Mouse (Mus musculus): ENCODE measurements at regions not wholly inside any gene's neighbourhood (a gene's known extent, or its start where the extent isn't known, plus 50 kb on each side); places are given as distances from the start of the nearest gene placed in this dataset.
"Not testable (repeated sequence)": the region's sequence is repeated elsewhere in the genome, so short reads cannot be mapped to it uniquely, and the experiment has no call there.

DNA sequence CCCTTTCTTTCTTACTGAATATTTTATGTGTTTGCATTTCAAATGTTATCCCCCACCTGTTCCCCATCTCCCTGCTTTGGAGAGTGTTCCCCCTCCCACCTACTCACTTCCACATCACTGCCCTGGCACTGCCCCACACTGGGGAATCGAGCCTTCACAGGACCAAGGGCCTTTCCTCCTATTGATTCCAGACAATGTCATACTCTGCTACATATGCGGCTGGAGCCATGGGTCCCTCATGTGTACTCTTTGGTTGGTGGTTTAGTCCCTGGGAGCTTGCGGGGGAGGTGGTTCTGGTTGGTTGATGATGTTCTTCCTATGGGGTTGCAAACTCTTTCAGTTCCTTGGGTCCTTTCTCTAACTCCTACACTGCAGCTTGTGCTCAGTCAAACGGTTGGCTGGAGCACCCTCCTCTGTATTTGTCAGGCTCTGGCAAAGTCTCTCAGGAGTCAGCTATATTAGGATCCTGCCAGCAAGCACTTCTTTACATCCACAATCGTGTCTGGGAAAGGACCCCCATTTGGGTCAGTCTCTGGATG, 393.7 kb downstream of the Rprm start:
- no peak for DNase-seq (ENCODE audit: low read depth, low spot score)
- H3K36me3 ChIP-seq (ENCODE audit: control insufficient read depth, insufficient read depth, low read length, poor library complexity, severe bottlenecking), result no peaks in the 10 kb centered on the region
- H3K27me3 ChIP-seq (ENCODE audit: control insufficient read depth, insufficient read depth, low read length, poor library complexity, severe bottlenecking), result no peaks in the 10 kb centered on the region

DNA sequence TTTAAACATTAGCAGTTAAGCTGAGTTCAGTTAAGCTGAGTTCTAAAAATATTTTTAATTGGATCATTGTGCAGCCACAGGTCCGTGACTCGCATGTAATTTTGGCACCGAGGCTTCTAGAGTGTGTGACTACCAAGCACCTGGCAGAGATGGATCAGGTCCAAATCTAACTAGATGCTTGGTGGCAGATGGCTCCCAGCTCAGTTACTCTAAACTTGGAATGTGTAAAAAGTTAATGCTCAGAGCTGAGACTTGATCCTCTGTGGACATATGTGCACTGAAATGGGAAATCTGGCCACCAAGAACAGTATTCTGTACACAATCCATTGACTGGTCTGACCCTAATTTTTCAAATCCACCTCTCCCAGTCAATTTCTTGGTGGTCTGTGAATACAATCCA, 374.1 kb downstream of the Rprm start:
- DNase-seq (ENCODE audit: low read depth, low spot score), result no peak
- no peaks in the 10 kb centered on the region for H3K27me3 ChIP-seq (ENCODE audit: control insufficient read depth, insufficient read depth, low read length, poor library complexity, severe bottlenecking)
- H3K36me3 ChIP-seq (ENCODE audit: control insufficient read depth, insufficient read depth, low read length, poor library complexity, severe bottlenecking), result no peaks in the 10 kb centered on the region

DNA sequence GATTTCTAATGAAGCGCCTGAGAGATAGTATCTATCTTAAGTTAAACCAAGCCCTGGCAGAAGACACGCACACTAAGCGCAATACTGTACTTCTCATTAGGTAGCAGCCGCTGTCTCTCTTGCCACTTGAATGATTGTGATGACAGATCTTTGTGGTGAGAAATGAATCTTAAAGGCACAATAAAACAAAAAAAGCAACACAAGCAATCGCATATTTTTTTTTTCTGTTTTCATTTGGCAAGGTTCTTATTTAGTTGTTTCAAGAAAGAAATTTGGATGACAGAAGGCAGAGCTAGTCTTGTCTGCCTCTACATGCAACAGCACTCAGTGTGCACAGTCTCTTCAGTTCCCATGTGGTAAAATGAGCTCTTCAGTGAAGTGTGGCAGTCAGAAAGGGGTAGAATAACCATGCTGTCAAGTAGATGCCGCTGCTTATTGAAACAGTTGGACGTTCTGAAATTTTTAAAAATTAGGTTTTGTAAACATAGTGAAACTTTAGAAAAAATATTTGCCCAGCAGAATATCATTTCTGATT, 372.2 kb downstream of the Rprm start:
- Histone ChIP-seq H3K36me3 (ENCODE audit: control insufficient read depth, insufficient read depth, low read length, poor library complexity, severe bottlenecking) (no peaks in the 10 kb centered on the region), H3K27me3 (ENCODE audit: control insufficient read depth, insufficient read depth, low read length, poor library complexity, severe bottlenecking) (no peaks in the 10 kb centered on the region)
- DNase-seq (ENCODE audit: low read depth, low spot score), result no peak

DNA sequence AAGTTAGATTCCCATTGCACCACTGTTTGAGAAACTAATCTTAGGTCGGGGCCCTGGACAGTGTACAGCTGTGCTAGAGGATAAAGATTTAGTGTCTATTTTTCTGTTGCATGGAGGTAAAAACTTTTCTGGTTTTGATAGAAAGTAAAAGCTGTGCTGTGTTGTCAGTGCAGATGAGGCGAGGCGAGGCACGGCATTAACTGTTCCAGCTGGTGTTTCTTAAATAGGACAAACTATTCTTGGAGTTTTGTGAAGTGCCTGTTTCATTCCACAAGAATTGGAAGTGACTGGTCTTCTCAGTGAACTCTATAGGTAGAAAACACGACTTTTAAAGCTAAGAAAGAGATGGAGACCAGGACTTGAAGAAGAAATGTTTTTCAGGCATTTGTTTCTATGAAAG, 370.3 kb downstream of the Rprm start:
- DNase-seq (ENCODE audit: low read depth, low spot score), result no peak
- H3K27me3 ChIP-seq (ENCODE audit: control insufficient read depth, insufficient read depth, low read length, poor library complexity, severe bottlenecking), result no peaks in the 10 kb centered on the region
- H3K36me3 ChIP-seq (ENCODE audit: control insufficient read depth, insufficient read depth, low read length, poor library complexity, severe bottlenecking), result no peaks in the 10 kb centered on the region

DNA sequence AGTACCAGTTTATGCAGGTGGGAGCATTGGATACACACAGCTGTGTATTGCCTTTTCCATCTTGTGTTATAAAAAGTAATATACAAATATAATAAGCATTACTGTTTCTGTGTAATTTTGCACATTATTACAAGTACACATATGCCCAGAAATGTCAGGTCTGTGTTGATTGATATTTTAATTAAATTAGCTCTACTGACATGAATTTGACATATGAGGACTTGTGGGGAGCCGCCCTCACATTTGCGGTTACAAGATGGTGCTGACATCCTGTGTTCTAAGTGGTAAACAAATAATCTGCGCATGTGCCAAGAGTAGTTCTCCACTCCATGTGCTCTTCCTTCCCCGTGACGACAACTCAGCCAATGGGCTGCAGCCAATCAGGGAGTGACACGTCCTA, 362.1 kb downstream of the Rprm start:
- Histone ChIP-seq H3K36me3 (ENCODE audit: control insufficient read depth, insufficient read depth, low read length, poor library complexity, severe bottlenecking) (no peaks in the 10 kb centered on the region), H3K27me3 (ENCODE audit: control insufficient read depth, insufficient read depth, low read length, poor library complexity, severe bottlenecking) (no peaks in the 10 kb centered on the region; the same call in 1 of the 2 replicates)
- DNase-seq (ENCODE audit: low read depth, low spot score), result no peak

DNA sequence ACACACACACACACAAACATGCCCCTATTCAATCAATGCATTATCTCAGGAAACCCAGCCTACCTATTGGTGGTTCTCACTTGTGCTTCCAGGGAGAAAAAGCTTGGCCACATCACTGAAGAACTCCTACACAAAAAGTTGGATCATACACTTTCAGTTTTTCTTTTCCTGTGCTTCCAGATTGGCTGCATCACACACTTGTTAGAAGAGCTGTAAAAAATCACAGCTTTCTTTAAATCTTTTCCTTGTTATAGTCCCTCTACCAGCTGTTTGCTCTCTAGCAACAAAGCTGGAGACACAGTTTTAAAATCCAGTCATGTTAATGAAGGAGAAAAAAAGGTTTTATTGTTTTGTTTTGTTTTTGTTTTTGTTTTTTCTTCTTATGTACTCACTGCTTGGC, 356.7 kb downstream of the Rprm start:
- Histone ChIP-seq H3K36me3 (ENCODE audit: control insufficient read depth, insufficient read depth, low read length, poor library complexity, severe bottlenecking) (no peaks in the 10 kb centered on the region), H3K27me3 (ENCODE audit: control insufficient read depth, insufficient read depth, low read length, poor library complexity, severe bottlenecking) (no peaks in the 10 kb centered on the region; the same call in 1 of the 2 replicates)
- no peak for DNase-seq (ENCODE audit: low read depth, low spot score)

DNA sequence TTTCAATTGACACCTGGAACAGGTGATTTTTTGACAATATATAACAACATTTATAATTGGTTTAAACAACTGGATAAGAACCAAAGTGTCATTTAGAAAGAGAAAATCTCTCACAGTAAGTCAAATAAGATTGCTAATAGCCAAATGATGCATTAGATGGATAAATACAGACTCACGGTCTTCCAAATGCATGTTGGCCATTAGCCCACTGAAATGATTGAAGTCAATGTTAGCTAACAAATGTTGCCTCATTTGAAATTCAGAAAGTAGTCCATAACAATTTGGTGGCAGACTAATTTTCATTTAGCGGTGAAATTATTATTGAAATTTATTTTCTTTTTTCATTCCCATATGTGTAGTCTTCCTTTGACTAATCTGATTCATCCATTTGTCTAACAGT, 354.9 kb downstream of the Rprm start:
- Histone ChIP-seq H3K36me3 (ENCODE audit: control insufficient read depth, insufficient read depth, low read length, poor library complexity, severe bottlenecking) (no peaks in the 10 kb centered on the region), H3K27me3 (ENCODE audit: control insufficient read depth, insufficient read depth, low read length, poor library complexity, severe bottlenecking) (no peaks in the 10 kb centered on the region; the same call in 1 of the 2 replicates)
- no peak for DNase-seq (ENCODE audit: low read depth, low spot score)

DNA sequence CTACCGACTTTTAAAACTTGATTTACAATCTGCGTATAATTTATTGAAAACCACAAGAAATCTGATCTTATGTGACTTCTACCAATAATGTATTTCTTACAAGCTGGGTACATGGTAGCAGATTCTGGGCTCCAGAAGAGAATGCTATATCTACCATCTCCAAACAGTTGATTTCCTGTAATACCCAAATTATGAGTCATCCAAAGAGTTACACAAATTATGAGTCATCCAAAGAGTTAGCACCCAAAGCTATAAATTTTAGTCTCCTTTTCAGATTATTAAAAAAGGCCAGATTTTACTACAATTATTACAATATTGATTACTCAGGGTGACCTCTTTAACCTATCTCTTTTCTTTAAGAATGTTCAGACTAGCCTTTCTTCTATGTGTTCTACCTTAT, 321.9 kb downstream of the Rprm start:
- H3K36me3 ChIP-seq (ENCODE audit: control insufficient read depth, insufficient read depth, low read length, poor library complexity, severe bottlenecking), result no peaks in the 10 kb centered on the region
- no peaks in the 10 kb centered on the region for H3K27me3 ChIP-seq (ENCODE audit: control insufficient read depth, insufficient read depth, low read length, poor library complexity, severe bottlenecking)
- DNase-seq (ENCODE audit: low read depth, low spot score), result no peak

DNA sequence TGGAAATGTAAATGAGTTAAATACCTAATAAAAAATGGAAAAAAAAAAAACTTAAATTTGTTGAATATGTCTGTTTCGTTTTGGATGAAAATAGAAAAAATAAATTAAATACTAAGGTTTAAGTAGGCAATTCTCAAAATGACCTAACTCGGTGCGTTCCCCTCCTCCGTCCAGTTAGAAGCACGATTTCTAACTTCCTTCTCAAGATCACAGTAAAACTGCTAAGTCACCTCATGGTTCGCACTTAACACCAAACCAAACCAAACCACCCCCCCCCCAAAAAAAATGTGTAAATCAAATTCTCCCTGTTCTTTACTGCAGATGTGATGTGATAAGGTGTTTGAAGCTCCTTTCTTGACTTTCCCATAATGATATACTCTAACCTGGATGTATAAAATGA, 303.3 kb downstream of the Rprm start:
- not testable (repeated sequence) for H3K27me3 ChIP-seq (ENCODE audit: control insufficient read depth, insufficient read depth, low read length, poor library complexity, severe bottlenecking); DNase-seq (ENCODE audit: low read depth, low spot score); H3K36me3 ChIP-seq (ENCODE audit: control insufficient read depth, insufficient read depth, low read length, poor library complexity, severe bottlenecking)

DNA sequence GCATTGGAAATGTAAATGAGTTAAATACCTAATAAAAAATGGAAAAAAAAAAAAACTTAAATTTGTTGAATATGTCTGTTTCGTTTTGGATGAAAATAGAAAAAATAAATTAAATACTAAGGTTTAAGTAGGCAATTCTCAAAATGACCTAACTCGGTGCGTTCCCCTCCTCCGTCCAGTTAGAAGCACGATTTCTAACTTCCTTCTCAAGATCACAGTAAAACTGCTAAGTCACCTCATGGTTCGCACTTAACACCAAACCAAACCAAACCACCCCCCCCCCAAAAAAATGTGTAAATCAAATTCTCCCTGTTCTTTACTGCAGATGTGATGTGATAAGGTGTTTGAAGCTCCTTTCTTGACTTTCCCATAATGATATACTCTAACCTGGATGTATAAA, 296.8 kb downstream of the Rprm start:
- not testable (repeated sequence) for DNase-seq (ENCODE audit: low read depth, low spot score); H3K27me3 ChIP-seq (ENCODE audit: control insufficient read depth, insufficient read depth, low read length, poor library complexity, severe bottlenecking); H3K36me3 ChIP-seq (ENCODE audit: control insufficient read depth, insufficient read depth, low read length, poor library complexity, severe bottlenecking)

DNA sequence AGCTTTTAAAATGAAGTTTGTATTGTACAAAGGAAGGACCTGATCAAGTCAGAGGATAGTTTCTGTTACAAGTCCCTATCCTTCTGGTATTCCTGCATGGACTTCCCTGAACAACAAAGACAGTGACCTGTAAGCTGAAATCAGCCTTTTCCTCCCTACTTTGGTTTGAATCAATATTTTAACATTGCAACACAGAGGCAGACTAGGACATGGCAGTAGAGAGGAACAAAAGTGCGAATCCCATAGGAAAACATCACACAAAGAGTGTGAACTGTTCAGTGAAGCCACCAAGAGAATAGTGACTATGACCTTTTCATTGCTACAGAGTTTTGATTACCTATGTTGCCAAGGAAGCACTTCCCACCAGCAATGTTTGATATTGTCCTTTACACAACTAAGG, 288.7 kb downstream of the Rprm start:
- DNase-seq (ENCODE audit: low read depth, low spot score), result no peak
- Histone ChIP-seq H3K36me3 (ENCODE audit: control insufficient read depth, insufficient read depth, low read length, poor library complexity, severe bottlenecking) (no peaks in the 10 kb centered on the region), H3K27me3 (ENCODE audit: control insufficient read depth, insufficient read depth, low read length, poor library complexity, severe bottlenecking) (no peaks in the 10 kb centered on the region)

DNA sequence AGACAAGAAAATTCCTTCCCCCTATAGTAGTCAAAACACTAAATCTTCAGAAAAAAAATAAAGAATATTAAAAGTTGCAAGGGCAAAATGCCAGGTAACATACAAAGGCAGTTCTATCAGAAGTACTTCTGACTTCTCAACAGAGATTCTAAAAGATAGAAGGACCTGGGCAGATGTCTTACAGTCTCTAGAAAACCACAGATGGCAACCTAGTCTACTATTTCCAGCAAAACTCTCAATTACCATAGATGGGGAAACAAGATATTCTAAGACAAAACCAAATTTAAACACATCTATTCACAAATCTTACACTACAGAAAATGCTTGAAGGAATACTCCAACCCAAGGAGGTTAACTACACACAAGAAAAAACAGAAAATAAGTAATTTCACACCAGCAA, 281.7 kb downstream of the Rprm start:
- DNase-seq (ENCODE audit: low read depth, low spot score), result no peak
- no peaks in the 10 kb centered on the region for H3K27me3 ChIP-seq (ENCODE audit: control insufficient read depth, insufficient read depth, low read length, poor library complexity, severe bottlenecking)
- no peaks in the 10 kb centered on the region for H3K36me3 ChIP-seq (ENCODE audit: control insufficient read depth, insufficient read depth, low read length, poor library complexity, severe bottlenecking)

DNA sequence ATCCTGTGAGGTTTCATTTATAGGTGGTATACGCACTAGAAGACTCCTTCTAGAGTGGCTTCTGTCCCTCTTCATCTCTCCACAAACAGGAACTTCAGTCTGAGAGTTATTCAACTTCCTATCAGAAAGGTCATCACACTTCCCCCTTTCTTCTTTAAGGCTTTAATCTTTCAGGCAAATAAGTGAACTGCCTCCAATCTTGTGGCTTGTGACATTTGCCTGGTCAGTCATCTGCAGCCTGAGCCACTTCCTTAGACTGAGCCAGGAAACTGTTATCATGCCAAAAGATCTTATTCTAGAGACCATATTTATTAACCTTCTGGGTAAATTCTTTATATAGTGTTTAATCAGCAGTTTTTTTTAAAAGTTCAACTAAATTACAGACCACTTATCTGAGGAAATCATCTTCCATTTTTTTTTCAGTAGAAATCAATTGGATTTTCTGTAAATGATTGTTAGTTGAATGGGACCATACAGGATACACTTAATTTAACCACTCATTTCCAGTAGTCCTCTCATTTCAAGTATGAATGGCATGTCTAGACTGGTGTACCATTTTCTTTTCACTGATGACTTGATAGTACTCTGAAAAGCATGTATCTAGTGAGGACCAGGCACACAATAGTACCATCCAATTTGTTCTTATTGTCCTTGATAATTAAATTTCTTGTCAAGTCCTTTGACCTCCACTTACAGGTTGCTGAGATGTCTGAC, 234.4 kb downstream of the Rprm start:
- peak; percentile 77 for DNase-seq (ENCODE audit: low read depth, low spot score)
- Histone ChIP-seq H3K36me3 (ENCODE audit: control insufficient read depth, insufficient read depth, low read length, poor library complexity, severe bottlenecking) (no peaks in the 10 kb centered on the region), H3K27me3 (ENCODE audit: control insufficient read depth, insufficient read depth, low read length, poor library complexity, severe bottlenecking) (no peaks in the 10 kb centered on the region)

Measured in splenic B cell, adult 2 months (primary cell).